Mouse (Mus musculus) kidney, embryonic 16.5 days (tissue): ENCODE data around the gene Smim5. TPM values are rescaled to one million over a fixed set of nuclear protein-coding genes. Genes with fewer than 3 reads are reported as not detected.

Experiments
- ATAC-seq: fragments of 200-750 bp; cut with Nextera tagmentation; 2 replicates; pipeline ENCODE4 v1.8.0; 2017; ENCODE audit warnings: moderate TSS enrichment; ENCODE audit not compliant: low FRiP score, low TSS enrichment
- H3K27ac ChIP-seq: fragments of 300-500 bp; sonication (generic); 2 replicates; pipeline ENCODE4 v1.5.1; 2014; ENCODE audit warnings: low read length
- H3K27me3 ChIP-seq: fragments of 300-500 bp; sonication (generic); 2 replicates; pipeline ENCODE4 v1.6.1; 2014; ENCODE audit warnings: low read length, control low read depth, mixed read lengths; ENCODE audit not compliant: insufficient read depth
- H3K36me3 ChIP-seq: fragments of 300-500 bp; sonication (generic); 2 replicates; pipeline ENCODE4 v1.6.1; 2014; ENCODE audit warnings: low read length, control low read depth, mixed read lengths; ENCODE audit not compliant: insufficient read depth
- H3K4me1 ChIP-seq: fragments of 300-500 bp; sonication (generic); 2 replicates; pipeline ENCODE4 v1.6.1; 2014; ENCODE audit warnings: low read length, control low read depth, mixed read lengths; ENCODE audit not compliant: insufficient read depth
- H3K4me2 ChIP-seq: fragments of 300-500 bp; sonication (generic); replicated peaks from 2 replicates; pipeline ENCODE4 v1.6.1; 2014; ENCODE audit warnings: low read depth, low read length
- H3K4me3 ChIP-seq: fragments of 300-500 bp; sonication (generic); 2 replicates; pipeline ENCODE4 v1.5.1; 2014; ENCODE audit warnings: mild to moderate bottlenecking, low read length
- H3K9ac ChIP-seq: fragments of 300-500 bp; sonication (generic); replicated peaks from 2 replicates; pipeline ENCODE4 v1.6.1; 2014; ENCODE audit warnings: low read length
- H3K9me3 ChIP-seq: fragments of 300-500 bp; sonication (generic); 2 replicates; pipeline ENCODE4 v1.6.1; 2016; ENCODE audit warnings: low read length, control low read depth
- WGBS: fragments of 180-500 bp; shearing (Covaris S2); extraction: QIAGEN DNeasy Blood & Tissue Kit; methylation state at CpG from one replicate; pipeline ENCODE4 v1.1.7; 2014; 5-methylcytosine and 5-hydroxymethylcytosine counted together
- polyA plus RNA-seq: library from polyadenylated mRNA; unstranded; fragments of >200 nt; fragmentation: Nextera tagmentation; extraction: Ambion mirVana; gene quantifications from 2 replicates; pipeline ENCODE4 v1.2.1, GENCODE M21; 2015

Gene Smim5
- polyA plus RNA-seq, 1 experiment from 2014 or later, result 5.0 TPM

- ATAC-seq, result no peak
- Histone ChIP-seq H3K4me2 (no peak overlapping the region), H3K9me3 (no peaks in the 10 kb centered on the region), H3K4me3 (no peak overlapping the region), H3K27ac (no peak overlapping the region), H3K27me3 (no peaks in the 10 kb centered on the region), H3K4me1 (no peaks in the 10 kb centered on the region), H3K9ac (no peak overlapping the region), H3K36me3 (peaks cover 7% of the 10 kb centered on the region)
- 92% methylated on average over 4 of the region's 4 CpGs for WGBS
These were observed 16.8 kb downstream of the Smim5 start for GRCm38 (mm10) chr11:115916579-115916978.

GRCm38 (mm10) chr11:115918637-115919036 is 18.9 kb downstream of the Smim5 start:
- no peaks in the 10 kb centered on the region for H3K4me1 ChIP-seq
- peaks cover 20% of the 10 kb centered on the region for H3K36me3 ChIP-seq
- no peak for ATAC-seq
- no peaks in the 10 kb centered on the region for H3K9me3 ChIP-seq
- H3K4me2 ChIP-seq, result no peak overlapping the region
- H3K9ac ChIP-seq, result no peak overlapping the region
- H3K27ac ChIP-seq, result no peak overlapping the region
- WGBS, result 82% methylated on average over 5 of the region's 5 CpGs
- no peak overlapping the region for H3K4me3 ChIP-seq
- no peaks in the 10 kb centered on the region for H3K27me3 ChIP-seq

GRCm38 (mm10) chr11:115919073-115919472 is 19.3 kb downstream of the Smim5 start:
- ATAC-seq, result no peak
- Histone ChIP-seq H3K4me1 (no peaks in the 10 kb centered on the region), H3K9me3 (no peaks in the 10 kb centered on the region), H3K9ac (no peak overlapping the region), H3K4me2 (no peak overlapping the region), H3K27ac (no peak overlapping the region), H3K4me3 (no peak overlapping the region), H3K27me3 (no peaks in the 10 kb centered on the region), H3K36me3 (peaks cover 20% of the 10 kb centered on the region)
- 91% methylated on average over 5 of the region's 5 CpGs for WGBS

- H3K9ac ChIP-seq, result no peak overlapping the region
- H3K4me1 ChIP-seq, result no peaks in the 10 kb centered on the region
- H3K36me3 ChIP-seq, result peaks cover 24% of the 10 kb centered on the region
- no peak overlapping the region for H3K27ac ChIP-seq
- H3K4me3 ChIP-seq, result no peak overlapping the region
- H3K4me2 ChIP-seq, result no peak overlapping the region
- WGBS, result 44% methylated on average over 6 of the region's 6 CpGs
- no peak for ATAC-seq
- H3K27me3 ChIP-seq, result no peaks in the 10 kb centered on the region
- H3K9me3 ChIP-seq, result no peaks in the 10 kb centered on the region
These were observed 20.5 kb downstream of the Smim5 start for GRCm38 (mm10) chr11:115920110-115920818.

- H3K36me3 ChIP-seq, result peaks cover 21% of the 10 kb centered on the region
- H3K9me3 ChIP-seq, result no peaks in the 10 kb centered on the region
- ATAC-seq, result no peak
- H3K4me3 ChIP-seq, result no peak overlapping the region
- no peak overlapping the region for H3K9ac ChIP-seq
- H3K27ac ChIP-seq, result no peak overlapping the region
- WGBS, result 97% methylated on average over 1 of the region's 1 CpGs
- no peak overlapping the region for H3K4me2 ChIP-seq
- no peaks in the 10 kb centered on the region for H3K4me1 ChIP-seq
- H3K27me3 ChIP-seq, result no peaks in the 10 kb centered on the region
These were observed 22.2 kb downstream of the Smim5 start for GRCm38 (mm10) chr11:115921986-115922385.

GRCm38 (mm10) chr11:115929031-115929430 is 29.3 kb downstream of the Smim5 start:
- Histone ChIP-seq H3K36me3 (peaks cover 10% of the 10 kb centered on the region), H3K27me3 (no peaks in the 10 kb centered on the region), H3K27ac (no peak overlapping the region), H3K4me2 (no peak overlapping the region), H3K4me3 (no peak overlapping the region), H3K9ac (no peak overlapping the region), H3K4me1 (peaks cover 9% of the 10 kb centered on the region), H3K9me3 (no peaks in the 10 kb centered on the region)
- no peak for ATAC-seq
- WGBS, result 93% methylated on average over 8 of the region's 8 CpGs

GRCm38 (mm10) chr11:115929818-115930217 is 30.1 kb downstream of the Smim5 start:
- ATAC-seq, result no peak

GRCm38 (mm10) chr11:115931235-115931634 is 31.5 kb downstream of the Smim5 start:
- Histone ChIP-seq H3K27me3 (no peaks in the 10 kb centered on the region), H3K4me1 (peaks cover 14% of the 10 kb centered on the region), H3K4me2 (no peak overlapping the region), H3K9me3 (no peaks in the 10 kb centered on the region), H3K36me3 (peaks cover 6% of the 10 kb centered on the region), H3K27ac (no peak overlapping the region), H3K9ac (no peak overlapping the region), H3K4me3 (no peak overlapping the region)
- 70% methylated on average over 3 of the region's 3 CpGs for WGBS
- no peak for ATAC-seq

More at GRCm38 (mm10) chr11:115929818-115930217, 30.1 kb downstream of the Smim5 start:
- H3K4me2 ChIP-seq, result no peak overlapping the region
- H3K36me3 ChIP-seq, result peaks cover 6% of the 10 kb centered on the region
- no peaks in the 10 kb centered on the region for H3K27me3 ChIP-seq
- H3K4me3 ChIP-seq, result no peak overlapping the region
- H3K4me1 ChIP-seq, result peaks cover 14% of the 10 kb centered on the region
- no peaks in the 10 kb centered on the region for H3K9me3 ChIP-seq
- H3K27ac ChIP-seq, result no peak overlapping the region
- no peak overlapping the region for H3K9ac ChIP-seq
- 62% methylated on average over 3 of the region's 3 CpGs for WGBS

GRCm38 (mm10) chr11:115933108-115933746 is 33.5 kb downstream of the Smim5 start, which contains the start of the genes Sap30bp and Recql5:
TSS of gene Sap30bp (plus strand) at chr11:115933282.
TSS of gene Recql5 (minus strand) at chr11:115933477.
- Histone ChIP-seq H3K4me3 (peak within 1 kb of the TSS; percentile 79), H3K9ac (peak within 1 kb of the TSS; percentile 73), H3K27ac (no peak within 1 kb of the TSS), H3K4me1 (peaks cover 14% of the 10 kb centered on the region), H3K4me2 (peak within 1 kb of the TSS; percentile 81), H3K27me3 (no peaks in the 10 kb centered on the region), H3K9me3 (no peaks in the 10 kb centered on the region), H3K36me3 (peaks cover 9% of the 10 kb centered on the region)
- peak; percentile 99 for ATAC-seq
- WGBS, result under 1% methylated on average over 28 of the region's 28 CpGs

GRCm38 (mm10) chr11:115933747-115934110 is 34.0 kb downstream of the Smim5 start:
- Histone ChIP-seq H3K4me3 (peak overlapping the region; percentile 79), H3K9ac (peak overlapping the region; percentile 73), H3K4me1 (peaks cover 14% of the 10 kb centered on the region), H3K9me3 (no peaks in the 10 kb centered on the region), H3K36me3 (peaks cover 11% of the 10 kb centered on the region), H3K4me2 (peak overlapping the region; percentile 78), H3K27me3 (no peaks in the 10 kb centered on the region), H3K27ac (no peak overlapping the region)
- ATAC-seq, result peak; percentile 37; the same call in 1 of the 2 replicates
- under 1% methylated on average over 16 of the region's 16 CpGs for WGBS
